Mouse (Mus musculus): ENCODE measurements at regions not wholly inside any gene's neighbourhood (a gene's known extent, or its start where the extent isn't known, plus 50 kb on each side); places are given as distances from the start of the nearest gene placed in this dataset.

DNA sequence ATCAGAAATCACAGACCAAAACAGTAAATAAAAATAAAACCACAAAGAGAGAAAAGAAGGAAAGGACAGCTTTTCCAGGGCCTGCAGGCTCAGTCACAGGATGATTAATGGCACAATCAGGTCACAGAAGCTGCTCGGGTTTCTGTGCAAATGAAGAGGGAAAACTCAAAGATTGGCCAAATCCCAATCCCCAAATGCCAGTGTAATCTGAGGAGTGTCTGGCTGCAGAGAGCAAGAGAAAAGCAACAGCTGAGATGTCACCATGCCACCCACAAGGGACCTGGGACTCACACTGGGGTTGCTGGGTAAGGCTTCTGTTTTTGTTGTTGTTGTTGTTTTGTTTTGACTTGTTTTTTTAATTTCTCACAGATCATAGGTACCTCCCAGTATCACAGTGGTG is 261.5 kb upstream of the Hs6st1 start:
- WGBS = 17% methylated on average over 1 of the region's 1 CpGs
- Histone ChIP-seq H3K36me3 (replicated peaks; ENCODE audit: control insufficient read depth, insufficient read depth, low read depth, low read length) (no peaks in the 10 kb centered on the region), H3K27me3 (ENCODE audit: control insufficient read depth, insufficient read depth, low read length) (no peaks in the 10 kb centered on the region), H3K4me1 (ENCODE audit: control insufficient read depth, insufficient read depth, low read length) (no peaks in the 10 kb centered on the region), H3K9ac (replicated peaks; ENCODE audit: low read length) (no peak overlapping the region), H3K4me3 (ENCODE audit: low read depth, low read length) (no peak overlapping the region), H3K27ac (replicated peaks; ENCODE audit: low read depth, low read length) (no peak overlapping the region), H3K4me2 (ENCODE audit: low read depth, low read length) (no peak overlapping the region), H3K9me3 (replicated peaks; ENCODE audit: control insufficient read depth, low read length) (no peaks in the 10 kb centered on the region)
- DNase-seq (ENCODE audit: low spot score) (no peak), ATAC-seq (replicated peaks; ENCODE audit: insufficient number of reproducible peaks, low FRiP score, low TSS enrichment, low read depth) (no peak)

DNA sequence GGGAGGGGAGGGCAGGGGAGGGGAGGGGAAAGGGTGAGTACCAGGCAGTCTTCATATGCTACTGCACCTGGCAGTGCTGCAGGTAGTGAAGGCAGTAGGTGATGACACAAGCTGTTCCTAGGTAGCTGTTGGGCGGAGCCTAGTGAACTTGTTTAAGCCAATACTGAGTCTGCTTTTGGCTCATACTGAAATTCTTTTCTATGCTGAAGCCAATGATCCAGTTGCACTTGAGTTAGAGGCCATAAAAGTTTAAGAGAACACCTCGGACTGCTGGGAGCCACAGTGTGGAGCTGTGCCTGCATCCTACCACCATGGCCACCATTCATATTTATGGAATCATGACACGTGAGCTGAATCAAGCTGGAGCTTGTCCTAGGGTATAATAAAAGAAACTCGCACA is 259.3 kb upstream of the Hs6st1 start:
- H3K36me3 ChIP-seq (replicated peaks; ENCODE audit: control insufficient read depth, insufficient read depth, low read depth, low read length) = no peaks in the 10 kb centered on the region
- DNase-seq (ENCODE audit: low spot score) (no peak), ATAC-seq (replicated peaks; ENCODE audit: insufficient number of reproducible peaks, low FRiP score, low TSS enrichment, low read depth) (no peak)
- no peaks in the 10 kb centered on the region for H3K27me3 ChIP-seq (ENCODE audit: control insufficient read depth, insufficient read depth, low read length)
- no peak overlapping the region for H3K27ac ChIP-seq (replicated peaks; ENCODE audit: low read depth, low read length)
- H3K4me3 ChIP-seq (ENCODE audit: low read depth, low read length) = no peak overlapping the region
- H3K9ac ChIP-seq (replicated peaks; ENCODE audit: low read length) = no peak overlapping the region
- WGBS = 83% methylated on average over 4 of the region's 4 CpGs
- no peak overlapping the region for H3K4me2 ChIP-seq (ENCODE audit: low read depth, low read length)
- H3K9me3 ChIP-seq (replicated peaks; ENCODE audit: control insufficient read depth, low read length) = no peaks in the 10 kb centered on the region
- no peaks in the 10 kb centered on the region for H3K4me1 ChIP-seq (ENCODE audit: control insufficient read depth, insufficient read depth, low read length)

GRCm38 (mm10) chr1:35809341-35809740 is 258.9 kb upstream of the Hs6st1 start:
- H3K27ac ChIP-seq (replicated peaks; ENCODE audit: low read depth, low read length) = no peak overlapping the region
- WGBS = 85% methylated on average over 1 of the region's 1 CpGs
- H3K27me3 ChIP-seq (ENCODE audit: control insufficient read depth, insufficient read depth, low read length) = no peaks in the 10 kb centered on the region
- H3K4me2 ChIP-seq (ENCODE audit: low read depth, low read length) = no peak overlapping the region
- H3K36me3 ChIP-seq (replicated peaks; ENCODE audit: control insufficient read depth, insufficient read depth, low read depth, low read length) = no peaks in the 10 kb centered on the region
- ATAC-seq (replicated peaks; ENCODE audit: insufficient number of reproducible peaks, low FRiP score, low TSS enrichment, low read depth) (no peak), DNase-seq (ENCODE audit: low spot score) (no peak)
- H3K4me3 ChIP-seq (ENCODE audit: low read depth, low read length) = no peak overlapping the region
- H3K9ac ChIP-seq (replicated peaks; ENCODE audit: low read length) = no peak overlapping the region
- no peaks in the 10 kb centered on the region for H3K9me3 ChIP-seq (replicated peaks; ENCODE audit: control insufficient read depth, low read length)
- H3K4me1 ChIP-seq (ENCODE audit: control insufficient read depth, insufficient read depth, low read length) = no peaks in the 10 kb centered on the region

GRCm38 (mm10) chr1:35810571-35811342 is 257.4 kb upstream of the Hs6st1 start:
- 87% methylated on average over 8 of the region's 8 CpGs for WGBS
- no peak overlapping the region for H3K27ac ChIP-seq (replicated peaks; ENCODE audit: low read depth, low read length)

GRCm38 (mm10) chr1:35811380-35811779 is 256.8 kb upstream of the Hs6st1 start:
- H3K4me3 ChIP-seq (ENCODE audit: low read depth, low read length) = no peak overlapping the region
- no peak for ATAC-seq (replicated peaks; ENCODE audit: insufficient number of reproducible peaks, low FRiP score, low TSS enrichment, low read depth)
- no peak for DNase-seq (ENCODE audit: low spot score)
- WGBS = 71% methylated on average over 6 of the region's 6 CpGs
- H3K27ac ChIP-seq (replicated peaks; ENCODE audit: low read depth, low read length) = no peak overlapping the region
- no peak overlapping the region for H3K9ac ChIP-seq (replicated peaks; ENCODE audit: low read length)
- H3K27me3 ChIP-seq (ENCODE audit: control insufficient read depth, insufficient read depth, low read length) = no peaks in the 10 kb centered on the region
- H3K36me3 ChIP-seq (replicated peaks; ENCODE audit: control insufficient read depth, insufficient read depth, low read depth, low read length) = no peaks in the 10 kb centered on the region
- H3K9me3 ChIP-seq (replicated peaks; ENCODE audit: control insufficient read depth, low read length) = no peaks in the 10 kb centered on the region
- no peaks in the 10 kb centered on the region for H3K4me1 ChIP-seq (ENCODE audit: control insufficient read depth, insufficient read depth, low read length)
- no peak overlapping the region for H3K4me2 ChIP-seq (ENCODE audit: low read depth, low read length)

More at GRCm38 (mm10) chr1:35810571-35811342, 257.4 kb upstream of the Hs6st1 start:
- ATAC-seq (replicated peaks; ENCODE audit: insufficient number of reproducible peaks, low FRiP score, low TSS enrichment, low read depth) = no peak
- no peaks in the 10 kb centered on the region for H3K36me3 ChIP-seq (replicated peaks; ENCODE audit: control insufficient read depth, insufficient read depth, low read depth, low read length)
- no peak for DNase-seq (ENCODE audit: low spot score)
- H3K4me2 ChIP-seq (ENCODE audit: low read depth, low read length) = no peak overlapping the region
- no peak overlapping the region for H3K9ac ChIP-seq (replicated peaks; ENCODE audit: low read length)
- no peak overlapping the region for H3K4me3 ChIP-seq (ENCODE audit: low read depth, low read length)
- H3K9me3 ChIP-seq (replicated peaks; ENCODE audit: control insufficient read depth, low read length) = no peaks in the 10 kb centered on the region
- H3K4me1 ChIP-seq (ENCODE audit: control insufficient read depth, insufficient read depth, low read length) = no peaks in the 10 kb centered on the region
- no peaks in the 10 kb centered on the region for H3K27me3 ChIP-seq (ENCODE audit: control insufficient read depth, insufficient read depth, low read length)

DNA sequence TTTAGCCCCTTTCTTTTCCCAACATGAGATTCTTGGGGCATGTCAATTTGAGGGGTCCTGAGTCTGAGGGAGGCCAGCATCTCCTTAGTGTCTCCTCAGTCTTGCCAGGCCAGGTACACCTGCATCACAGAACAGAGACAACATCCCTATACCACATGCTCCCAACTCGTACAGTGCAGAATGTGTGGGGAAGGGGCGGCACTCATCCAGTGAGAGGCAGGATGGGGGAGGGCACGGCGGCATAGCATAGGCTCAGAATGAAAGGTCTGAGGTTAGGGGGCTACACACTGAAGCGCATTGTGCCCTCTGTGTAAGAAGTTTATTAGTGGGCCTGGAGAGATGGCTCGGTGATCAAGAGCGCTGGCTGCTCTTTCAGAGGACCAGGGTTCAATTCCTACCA is 256.4 kb upstream of the Hs6st1 start:
- no peaks in the 10 kb centered on the region for H3K36me3 ChIP-seq (replicated peaks; ENCODE audit: control insufficient read depth, insufficient read depth, low read depth, low read length)
- 80% methylated on average over 7 of the region's 7 CpGs for WGBS
- H3K27me3 ChIP-seq (ENCODE audit: control insufficient read depth, insufficient read depth, low read length) = no peaks in the 10 kb centered on the region
- H3K4me2 ChIP-seq (ENCODE audit: low read depth, low read length) = no peak overlapping the region
- H3K4me1 ChIP-seq (ENCODE audit: control insufficient read depth, insufficient read depth, low read length) = no peaks in the 10 kb centered on the region
- no peak for ATAC-seq (replicated peaks; ENCODE audit: insufficient number of reproducible peaks, low FRiP score, low TSS enrichment, low read depth)
- H3K4me3 ChIP-seq (ENCODE audit: low read depth, low read length) = no peak overlapping the region
- H3K9ac ChIP-seq (replicated peaks; ENCODE audit: low read length) = no peak overlapping the region
- DNase-seq (ENCODE audit: low spot score) = no peak
- no peaks in the 10 kb centered on the region for H3K9me3 ChIP-seq (replicated peaks; ENCODE audit: control insufficient read depth, low read length)
- no peak overlapping the region for H3K27ac ChIP-seq (replicated peaks; ENCODE audit: low read depth, low read length)

GRCm38 (mm10) chr1:35813625-35814024 is 254.6 kb upstream of the Hs6st1 start:
- 88% methylated on average over 5 of the region's 5 CpGs for WGBS
- no peak for ATAC-seq (replicated peaks; ENCODE audit: insufficient number of reproducible peaks, low FRiP score, low TSS enrichment, low read depth)
- H3K27me3 ChIP-seq (ENCODE audit: control insufficient read depth, insufficient read depth, low read length) = no peaks in the 10 kb centered on the region

GRCm38 (mm10) chr1:35814207-35814606 is 254.0 kb upstream of the Hs6st1 start:
- Histone ChIP-seq H3K9ac (replicated peaks; ENCODE audit: low read length) (no peak overlapping the region), H3K9me3 (replicated peaks; ENCODE audit: control insufficient read depth, low read length) (no peaks in the 10 kb centered on the region), H3K4me2 (ENCODE audit: low read depth, low read length) (no peak overlapping the region), H3K36me3 (replicated peaks; ENCODE audit: control insufficient read depth, insufficient read depth, low read depth, low read length) (no peaks in the 10 kb centered on the region), H3K4me1 (ENCODE audit: control insufficient read depth, insufficient read depth, low read length) (no peaks in the 10 kb centered on the region), H3K4me3 (ENCODE audit: low read depth, low read length) (no peak overlapping the region), H3K27me3 (ENCODE audit: control insufficient read depth, insufficient read depth, low read length) (no peaks in the 10 kb centered on the region), H3K27ac (replicated peaks; ENCODE audit: low read depth, low read length) (no peak overlapping the region)
- ATAC-seq (replicated peaks; ENCODE audit: insufficient number of reproducible peaks, low FRiP score, low TSS enrichment, low read depth) (no peak), DNase-seq (ENCODE audit: low spot score) (no peak)
- WGBS = 86% methylated on average over 9 of the region's 9 CpGs

More at GRCm38 (mm10) chr1:35813625-35814024, 254.6 kb upstream of the Hs6st1 start:
- Histone ChIP-seq H3K9ac (replicated peaks; ENCODE audit: low read length) (no peak overlapping the region), H3K27ac (replicated peaks; ENCODE audit: low read depth, low read length) (no peak overlapping the region), H3K4me1 (ENCODE audit: control insufficient read depth, insufficient read depth, low read length) (no peaks in the 10 kb centered on the region), H3K4me3 (ENCODE audit: low read depth, low read length) (no peak overlapping the region), H3K4me2 (ENCODE audit: low read depth, low read length) (no peak overlapping the region), H3K36me3 (replicated peaks; ENCODE audit: control insufficient read depth, insufficient read depth, low read depth, low read length) (no peaks in the 10 kb centered on the region), H3K9me3 (replicated peaks; ENCODE audit: control insufficient read depth, low read length) (no peaks in the 10 kb centered on the region)
- no peak for DNase-seq (ENCODE audit: low spot score)
